Mouse (Mus musculus) 3T3-L1 (cell line): ENCODE data around the gene Gm10638.

ENCODE experiments used
- DNase-seq: peaks from one replicate; pipeline ENCODE4 v3.0.0-alpha.2; 2015; ENCODE audit warnings: low read depth, low spot score

Gm10638 gene

GRCm38 (mm10) chr8:86735446-86736111 lies 9.9 kb upstream of the Gm10638 start:
- DNase-seq, result peak; percentile 59

- peak; percentile 45 for DNase-seq
Measured at GRCm38 (mm10) chr8:86740899-86741298, 4.6 kb upstream of the Gm10638 start.

- DNase-seq, result no peak
Measured at GRCm38 (mm10) chr8:86741627-86742026, 3.9 kb upstream of the Gm10638 start.

GRCm38 (mm10) chr8:86742605-86743345 lies 2.7 kb upstream of the Gm10638 start:
- DNase-seq, result no peak

GRCm38 (mm10) chr8:86744313-86745220 lies 932 bp upstream of the Gm10638 start:
- no peak for DNase-seq

- DNase-seq, result peak; percentile 86
Measured at GRCm38 (mm10) chr8:86745935-86746441, 489 bp downstream of the Gm10638 start.

GRCm38 (mm10) chr8:86746511-86746910 lies 1.0 kb downstream of the Gm10638 start:
- DNase-seq, result peak; percentile 36

- no peak for DNase-seq
Measured at GRCm38 (mm10) chr8:86749842-86750241, 4.3 kb downstream of the Gm10638 start.

- DNase-seq, result no peak
Measured at GRCm38 (mm10) chr8:86756948-86757733, 11.6 kb downstream of the Gm10638 start.

GRCm38 (mm10) chr8:86758651-86759050 lies 13.2 kb downstream of the Gm10638 start:
- DNase-seq, result no peak

- DNase-seq, result no peak
Measured at GRCm38 (mm10) chr8:86759090-86759491, 13.6 kb downstream of the Gm10638 start.

GRCm38 (mm10) chr8:86760746-86761145 lies 15.2 kb downstream of the Gm10638 start:
- no peak for DNase-seq

- no peak for DNase-seq
Measured at GRCm38 (mm10) chr8:86762806-86763205, 17.3 kb downstream of the Gm10638 start.

- no peak for DNase-seq
Measured at GRCm38 (mm10) chr8:86765155-86765554, 19.7 kb downstream of the Gm10638 start.

GRCm38 (mm10) chr8:86765669-86766068 lies 20.2 kb downstream of the Gm10638 start:
- peak; percentile 30 for DNase-seq

- peak; percentile 49 for DNase-seq
Measured at GRCm38 (mm10) chr8:86766548-86767211, 21.2 kb downstream of the Gm10638 start.

GRCm38 (mm10) chr8:86768499-86768898 lies 23.0 kb downstream of the Gm10638 start:
- DNase-seq, result peak; percentile 99

GRCm38 (mm10) chr8:86769945-86770715 lies 24.6 kb downstream of the Gm10638 start:
- DNase-seq, result peak; percentile 99

- DNase-seq, result no peak
Measured at GRCm38 (mm10) chr8:86779207-86779606, 33.7 kb downstream of the Gm10638 start.

GRCm38 (mm10) chr8:86781094-86781493 lies 35.6 kb downstream of the Gm10638 start:
- no peak for DNase-seq
